Mouse (Mus musculus): Measurements from ENCODE around the gene Mroh3. TPM values are rescaled to one million over a fixed set of nuclear protein-coding genes. Genes with fewer than 3 reads are reported as not detected.
A peak's percentile ranks its signal among the peaks of the same experiment; 100 is the strongest.

The Mroh3 gene
- polyA plus RNA-seq, 1 experiment from 2014 or later, result not detected

GRCm38 (mm10) chr1:136149702-136150101 is 62.9 kb downstream of the Mroh3 start:
- no peak for ATAC-seq
- WGBS, result 70% methylated on average over 9 of the region's 9 CpGs
- Histone ChIP-seq H3K36me3 (ENCODE audit: control insufficient read depth, insufficient read depth, low read length) (peaks cover 64% of the 10 kb centered on the region), H3K27me3 (replicated peaks; ENCODE audit: control insufficient read depth, insufficient read depth, low read length) (no peaks in the 10 kb centered on the region), H3K9me3 (ENCODE audit: control insufficient read depth, low read length) (no peaks in the 10 kb centered on the region), H3K4me2 (ENCODE audit: low read length) (no peak overlapping the region), H3K4me1 (ENCODE audit: control insufficient read depth, insufficient read depth, low read depth, low read length) (no peaks in the 10 kb centered on the region), H3K4me3 (ENCODE audit: low read length) (no peak overlapping the region), H3K27ac (ENCODE audit: low read depth, low read length) (no peak overlapping the region), H3K9ac (ENCODE audit: low read depth, low read length) (no peak overlapping the region)

DNA sequence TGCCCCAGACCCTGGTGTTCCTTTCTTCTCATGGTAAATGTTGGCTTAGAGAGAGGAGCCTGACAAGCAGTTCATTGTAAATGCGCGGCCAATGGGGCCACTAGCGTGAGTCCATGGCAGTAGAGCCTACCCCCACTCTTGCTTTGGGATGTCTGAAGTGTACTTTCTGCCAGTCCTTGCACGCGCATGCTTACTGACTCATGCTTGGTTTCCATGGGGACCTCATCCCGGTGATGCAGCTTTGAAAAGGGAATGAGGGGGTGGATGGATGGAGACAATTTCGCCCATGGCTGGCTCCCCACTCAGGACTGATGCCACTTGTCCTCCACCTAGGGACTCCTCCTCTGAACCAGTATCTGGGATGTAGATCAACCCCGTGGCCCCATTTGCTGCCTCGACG is 69.1 kb downstream of the Mroh3 start:
- Histone ChIP-seq H3K27ac (ENCODE audit: low read depth, low read length) (no peak overlapping the region), H3K4me2 (ENCODE audit: low read length) (no peak overlapping the region), H3K4me3 (ENCODE audit: low read length) (no peak overlapping the region), H3K4me1 (ENCODE audit: control insufficient read depth, insufficient read depth, low read depth, low read length) (peaks cover 55% of the 10 kb centered on the region), H3K36me3 (ENCODE audit: control insufficient read depth, insufficient read depth, low read length) (peaks cover 24% of the 10 kb centered on the region), H3K27me3 (replicated peaks; ENCODE audit: control insufficient read depth, insufficient read depth, low read length) (no peaks in the 10 kb centered on the region), H3K9me3 (ENCODE audit: control insufficient read depth, low read length) (no peaks in the 10 kb centered on the region), H3K9ac (ENCODE audit: low read depth, low read length) (no peak overlapping the region)
- ATAC-seq, result 0 out of 2 replicates have a peak, but pooled peaks have one; percentile 17
- 53% methylated on average over 10 of the region's 10 CpGs for WGBS

DNA sequence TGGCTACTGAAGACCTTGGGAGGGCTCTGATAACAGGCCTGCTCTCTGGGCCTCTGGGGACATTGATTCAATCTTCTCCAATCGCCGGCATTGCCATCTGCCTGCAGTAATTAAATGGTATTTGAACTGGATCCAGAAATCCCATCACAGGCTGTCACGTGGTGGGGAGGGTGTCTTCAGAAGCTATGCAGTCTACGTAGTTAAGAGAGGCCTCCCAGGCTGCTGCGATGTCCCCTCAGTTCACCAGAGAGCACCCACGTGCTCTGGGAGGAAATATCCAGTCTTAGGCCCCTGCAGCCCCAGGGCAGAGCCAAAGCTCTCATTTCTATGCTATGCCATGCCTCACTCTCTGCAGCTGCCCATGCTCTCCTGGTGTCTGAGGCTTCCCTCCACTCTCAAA is 70.3 kb downstream of the Mroh3 start:
- WGBS, result 13% methylated on average over 6 of the region's 6 CpGs
- peak overlapping the region; percentile 59 for H3K27ac ChIP-seq (ENCODE audit: low read depth, low read length)
- peak; percentile 38 for ATAC-seq
- no peaks in the 10 kb centered on the region for H3K27me3 ChIP-seq (replicated peaks; ENCODE audit: control insufficient read depth, insufficient read depth, low read length)
- peaks cover 67% of the 10 kb centered on the region for H3K4me1 ChIP-seq (ENCODE audit: control insufficient read depth, insufficient read depth, low read depth, low read length)
- no peak overlapping the region; the same call in 1 of the 2 replicates for H3K9ac ChIP-seq (ENCODE audit: low read depth, low read length)
- H3K4me3 ChIP-seq (ENCODE audit: low read length), result no peak overlapping the region
- peak overlapping the region; percentile 15; the same call in 1 of the 2 replicates for H3K4me2 ChIP-seq (ENCODE audit: low read length)
- no peaks in the 10 kb centered on the region for H3K9me3 ChIP-seq (ENCODE audit: control insufficient read depth, low read length)
- H3K36me3 ChIP-seq (ENCODE audit: control insufficient read depth, insufficient read depth, low read length), result peaks cover 14% of the 10 kb centered on the region

GRCm38 (mm10) chr1:136141176-136141950 is 71.3 kb downstream of the Mroh3 start:
- Histone ChIP-seq H3K4me1 (ENCODE audit: control insufficient read depth, insufficient read depth, low read depth, low read length) (peaks cover 77% of the 10 kb centered on the region), H3K4me3 (ENCODE audit: low read length) (no peak overlapping the region), H3K36me3 (ENCODE audit: control insufficient read depth, insufficient read depth, low read length) (peaks cover 8% of the 10 kb centered on the region; the same call in 1 of the 2 replicates), H3K27me3 (replicated peaks; ENCODE audit: control insufficient read depth, insufficient read depth, low read length) (no peaks in the 10 kb centered on the region), H3K4me2 (ENCODE audit: low read length) (no peak overlapping the region), H3K9ac (ENCODE audit: low read depth, low read length) (no peak overlapping the region), H3K9me3 (ENCODE audit: control insufficient read depth, low read length) (no peaks in the 10 kb centered on the region), H3K27ac (ENCODE audit: low read depth, low read length) (peak overlapping the region; percentile 59)
- ATAC-seq, result no peak
- WGBS, result 77% methylated on average over 11 of the region's 11 CpGs

- peak; percentile 66 for ATAC-seq
- WGBS, result 2% methylated on average over 32 of the region's 32 CpGs
- peak overlapping the region; percentile 85 for H3K27ac ChIP-seq (ENCODE audit: low read depth, low read length)
Measured at GRCm38 (mm10) chr1:136139990-136140640, 72.5 kb downstream of the Mroh3 start.

GRCm38 (mm10) chr1:136138191-136138830 is 74.3 kb downstream of the Mroh3 start:
- H3K9me3 ChIP-seq (ENCODE audit: control insufficient read depth, low read length), result no peaks in the 10 kb centered on the region
- peak overlapping the region; percentile 68 for H3K27ac ChIP-seq (ENCODE audit: low read depth, low read length)
- no peaks in the 10 kb centered on the region for H3K36me3 ChIP-seq (ENCODE audit: control insufficient read depth, insufficient read depth, low read length)
- no peak for ATAC-seq
- no peak overlapping the region for H3K4me3 ChIP-seq (ENCODE audit: low read length)
- H3K4me1 ChIP-seq (ENCODE audit: control insufficient read depth, insufficient read depth, low read depth, low read length), result peaks cover 98% of the 10 kb centered on the region
- H3K27me3 ChIP-seq (replicated peaks; ENCODE audit: control insufficient read depth, insufficient read depth, low read length), result no peaks in the 10 kb centered on the region
- H3K4me2 ChIP-seq (ENCODE audit: low read length), result peak overlapping the region; percentile 36
- WGBS, result 25% methylated on average over 10 of the region's 10 CpGs
- H3K9ac ChIP-seq (ENCODE audit: low read depth, low read length), result peak overlapping the region; percentile 39; the same call in 1 of the 2 replicates

More at GRCm38 (mm10) chr1:136139990-136140640, 72.5 kb downstream of the Mroh3 start:
- H3K27me3 ChIP-seq (replicated peaks; ENCODE audit: control insufficient read depth, insufficient read depth, low read length), result no peaks in the 10 kb centered on the region
- H3K4me1 ChIP-seq (ENCODE audit: control insufficient read depth, insufficient read depth, low read depth, low read length), result peaks cover 89% of the 10 kb centered on the region
- H3K4me2 ChIP-seq (ENCODE audit: low read length), result peak overlapping the region; percentile 84
- H3K9me3 ChIP-seq (ENCODE audit: control insufficient read depth, low read length), result no peaks in the 10 kb centered on the region
- H3K9ac ChIP-seq (ENCODE audit: low read depth, low read length), result peak overlapping the region; percentile 65
- peak overlapping the region; percentile 44 for H3K4me3 ChIP-seq (ENCODE audit: low read length)
- peaks cover 2% of the 10 kb centered on the region; the same call in 1 of the 2 replicates for H3K36me3 ChIP-seq (ENCODE audit: control insufficient read depth, insufficient read depth, low read length)

DNA sequence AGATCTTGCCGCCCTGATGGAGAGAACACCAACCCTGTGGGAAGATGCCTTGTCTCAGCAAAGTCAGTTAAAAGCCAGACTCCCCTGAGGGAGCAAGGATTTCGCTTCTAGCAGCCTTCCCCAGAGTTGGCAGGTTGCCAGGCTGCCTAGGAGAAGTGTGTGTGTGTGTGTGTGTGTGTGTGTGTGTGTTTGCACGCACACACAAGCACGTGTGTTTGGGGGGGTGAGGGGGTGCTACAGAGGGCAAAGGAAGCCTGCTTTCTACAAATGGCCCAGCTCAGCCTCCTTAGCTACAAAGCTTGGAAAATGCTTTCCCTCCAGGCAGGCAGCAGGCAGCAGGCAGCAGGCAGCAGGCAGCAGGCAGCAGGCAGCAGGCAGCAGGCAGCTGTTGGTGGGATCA is 75.1 kb downstream of the Mroh3 start:
- Histone ChIP-seq H3K9me3 (ENCODE audit: control insufficient read depth, low read length) (no peaks in the 10 kb centered on the region), H3K36me3 (ENCODE audit: control insufficient read depth, insufficient read depth, low read length) (no peaks in the 10 kb centered on the region), H3K4me3 (ENCODE audit: low read length) (no peak overlapping the region), H3K4me2 (ENCODE audit: low read length) (peak overlapping the region; percentile 36), H3K4me1 (ENCODE audit: control insufficient read depth, insufficient read depth, low read depth, low read length) (peaks cover 90% of the 10 kb centered on the region), H3K27me3 (replicated peaks; ENCODE audit: control insufficient read depth, insufficient read depth, low read length) (no peaks in the 10 kb centered on the region), H3K27ac (ENCODE audit: low read depth, low read length) (peak overlapping the region; percentile 68), H3K9ac (ENCODE audit: low read depth, low read length) (peak overlapping the region; percentile 39)
- 0% methylated on average over 4 of the region's 4 CpGs for WGBS
- ATAC-seq, result no peak

DNA sequence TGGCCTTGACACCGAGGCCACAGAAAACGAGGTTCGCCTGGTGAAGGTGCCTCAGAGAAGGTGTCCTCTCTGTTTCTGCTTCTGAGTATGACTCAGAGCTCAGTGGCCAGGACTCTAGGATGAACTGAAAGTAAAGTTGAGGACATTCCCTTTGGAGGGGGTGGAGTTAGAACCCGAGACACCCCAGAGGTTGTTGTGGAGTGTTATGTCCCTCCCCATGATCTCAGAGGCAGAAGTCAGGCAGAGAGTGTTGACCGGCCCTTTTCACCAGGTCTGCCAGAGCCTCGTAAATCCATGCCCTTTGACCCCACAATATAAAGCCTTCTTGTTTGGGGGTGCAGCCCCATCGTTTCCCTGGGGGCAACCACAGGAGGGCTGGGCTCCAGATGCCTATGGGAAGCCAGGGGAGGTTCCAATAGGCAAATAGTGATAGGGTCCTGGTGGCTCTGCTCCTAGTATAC is 75.5 kb downstream of the Mroh3 start:
- no peak overlapping the region for H3K4me3 ChIP-seq (ENCODE audit: low read length)
- H3K27ac ChIP-seq (ENCODE audit: low read depth, low read length), result peak overlapping the region; percentile 64; the same call in 1 of the 2 replicates
- 28% methylated on average over 7 of the region's 7 CpGs for WGBS
- no peaks in the 10 kb centered on the region for H3K27me3 ChIP-seq (replicated peaks; ENCODE audit: control insufficient read depth, insufficient read depth, low read length)
- H3K4me1 ChIP-seq (ENCODE audit: control insufficient read depth, insufficient read depth, low read depth, low read length), result peaks cover 85% of the 10 kb centered on the region
- H3K9ac ChIP-seq (ENCODE audit: low read depth, low read length), result 0 out of 2 replicates have a peak overlapping the region, but pooled peaks have one; percentile 12
- peak overlapping the region; percentile 36 for H3K4me2 ChIP-seq (ENCODE audit: low read length)
- no peaks in the 10 kb centered on the region for H3K36me3 ChIP-seq (ENCODE audit: control insufficient read depth, insufficient read depth, low read length)
- no peaks in the 10 kb centered on the region for H3K9me3 ChIP-seq (ENCODE audit: control insufficient read depth, low read length)
- no peak for ATAC-seq
